Mouse (Mus musculus) adrenal gland, postnatal 25 days (tissue): ENCODE data around the gene AI597479. TPM values are rescaled to one million over a fixed set of nuclear protein-coding genes. Genes with fewer than 3 reads are reported as not detected.
A peak's percentile ranks its signal among the peaks of the same experiment; 100 is the strongest.

ENCODE experiments used
- DNase-seq: peaks from one replicate; pipeline ENCODE4 v3.0.0; 2021; ENCODE audit warnings: mixed read lengths
- total RNA-seq: library from RNA; stranded (reverse); gene quantifications from 2 replicates; pipeline ENCODE4 v1.2.3, GENCODE M21; 2021

AI597479 gene
- total RNA-seq, 1 experiment from 2014 or later = 20.0 TPM

DNA sequence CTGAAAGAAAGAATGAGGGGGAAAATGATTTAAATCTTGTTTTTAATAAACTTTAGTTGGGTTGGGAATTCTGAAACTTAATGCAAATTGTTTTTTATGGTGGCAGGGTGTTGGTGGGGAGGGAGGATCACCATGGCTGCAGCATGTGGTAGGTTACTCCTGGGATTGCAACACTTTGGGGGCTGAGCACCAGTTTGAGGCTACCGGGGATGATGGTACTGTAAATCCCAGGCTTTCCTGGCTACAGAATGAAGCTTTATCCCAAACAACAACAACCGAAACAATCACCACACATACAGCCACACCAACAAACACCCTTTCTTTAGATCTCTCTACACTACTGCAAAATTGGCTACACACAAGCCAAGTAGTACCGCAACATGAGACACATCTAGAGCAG is 63.9 kb downstream of the AI597479 start:
- no peak for DNase-seq

DNA sequence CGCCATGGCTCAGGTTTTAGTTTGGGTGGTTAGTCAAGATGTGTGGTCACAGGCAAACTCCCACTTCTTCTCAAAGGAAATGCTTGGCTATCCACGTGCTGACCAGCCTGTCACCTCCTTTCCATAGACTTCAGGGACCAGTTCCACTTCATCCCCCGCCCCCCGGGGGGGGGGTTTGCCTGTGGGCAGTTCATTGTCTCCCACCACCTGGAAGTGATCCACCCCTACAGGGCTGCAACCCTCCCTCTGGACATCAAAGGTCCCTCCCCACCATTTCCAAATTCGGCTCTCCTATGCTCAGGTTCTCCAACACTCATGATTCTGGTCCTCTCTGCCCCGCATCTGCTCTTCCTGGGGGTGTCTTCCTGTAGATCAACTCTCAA is 64.6 kb downstream of the AI597479 start:
- no peak for DNase-seq

DNA sequence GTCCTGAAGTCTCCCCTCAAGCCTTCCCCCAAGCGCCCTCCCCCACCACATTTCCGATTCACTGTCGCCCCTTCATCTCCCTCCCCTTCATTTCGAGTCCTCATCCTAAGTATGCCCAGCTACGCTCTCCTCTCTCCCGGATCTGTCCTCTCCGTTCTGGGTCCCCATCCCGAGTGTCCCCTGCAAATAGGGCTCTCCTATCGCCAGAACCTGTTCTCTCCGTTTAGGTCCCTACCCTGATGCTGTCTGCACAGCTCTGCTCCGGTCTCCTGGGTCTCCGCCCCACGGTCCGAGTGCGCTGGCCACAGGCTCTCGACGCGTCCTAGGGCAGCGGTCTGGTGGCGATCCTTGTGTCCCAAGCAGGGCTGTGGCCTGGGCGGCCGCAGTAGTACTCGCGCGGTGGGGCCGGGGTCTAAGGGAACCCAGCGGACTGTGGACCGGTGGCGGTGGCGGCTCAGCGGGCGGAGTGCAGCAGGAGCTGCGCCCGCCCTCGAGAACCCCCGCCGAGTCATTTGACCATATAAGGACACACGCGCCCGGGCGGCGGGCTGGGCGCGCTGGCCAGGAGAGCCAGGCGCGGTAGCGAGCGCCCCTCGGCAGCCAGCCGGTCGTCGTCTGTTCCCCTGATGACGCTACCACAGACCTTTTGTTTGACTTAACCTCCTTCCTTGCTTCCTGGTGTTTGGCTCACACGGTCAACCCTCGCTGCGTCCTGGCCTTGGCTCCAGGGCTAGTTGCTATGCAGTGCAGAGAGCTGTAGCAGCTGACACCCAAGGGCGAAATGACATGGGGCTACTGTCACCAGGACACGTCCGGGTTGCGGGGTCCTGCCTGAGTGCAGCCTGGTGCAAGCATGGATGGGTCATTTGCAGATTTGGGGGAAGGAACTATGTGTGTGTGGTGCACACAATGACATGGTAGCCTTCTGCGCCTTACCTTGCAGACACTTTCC is 65.2 kb downstream of the AI597479 start:
- DNase-seq = peak; percentile 69

DNA sequence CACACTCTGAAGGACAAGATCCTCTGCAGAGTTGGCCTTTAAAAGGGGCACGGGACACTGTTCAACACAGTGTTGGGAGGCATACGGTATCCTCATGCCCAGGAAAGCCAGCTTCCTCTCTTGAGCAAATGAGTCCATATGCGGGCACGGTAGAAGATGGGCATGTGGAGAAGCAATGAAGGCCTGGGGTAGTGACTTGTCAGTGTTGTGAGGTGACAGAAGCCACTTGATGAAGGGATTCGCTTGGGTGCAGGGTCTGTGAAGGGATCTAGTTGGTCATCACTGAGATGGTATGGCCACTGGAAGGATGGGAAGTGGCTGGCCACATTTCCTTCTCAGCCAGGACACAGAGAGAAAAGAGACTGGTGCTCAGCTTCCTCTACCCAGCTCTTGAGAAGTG is 66.1 kb downstream of the AI597479 start:
- DNase-seq = no peak

Other genes starting within 250 kb of the AI597479 start
- 67.6 and 73.1 TPM in 2 replicates for gene Mrps9, start 247.5 kb upstream of the AI597479 start, total RNA-seq
- gene Gpr45, start 145.8 kb upstream of the AI597479 start, total RNA-seq = 1.8 and 2.0 TPM in 2 replicates
- gene Tgfbrap1, start 73 bp upstream of the AI597479 start, total RNA-seq = 31.9 and 35.9 TPM in 2 replicates
- gene Fhl2, start 98.3 kb downstream of the AI597479 start, total RNA-seq = 17.3 and 22.9 TPM in 2 replicates